Mouse (Mus musculus): ENCODE measurements around the gene Os9.

- TF ChIP-seq POLR2A (IDR thresholded peaks at IDR 0.05; ENCODE audit: insufficient read depth, low read depth, low read length) (0 out of 2 replicates have a peak, but pooled peaks have one; percentile 9), CTCF (IDR thresholded peaks at IDR 0.05) (no peak)
These were observed 54.4 kb downstream of the Os9 start for GRCm38 (mm10) chr10:127066519-127067018.
